Mouse (Mus musculus): ENCODE measurements around the gene Gpr88. TPM values are rescaled to one million over a fixed set of nuclear protein-coding genes. Genes with fewer than 3 reads are reported as not detected.

The Gpr88 gene
- total RNA-seq (2021) = not detected
- long read RNA-seq, experiment 1 = 0 reads
- long read RNA-seq, experiment 2 = 0 reads

DNA sequence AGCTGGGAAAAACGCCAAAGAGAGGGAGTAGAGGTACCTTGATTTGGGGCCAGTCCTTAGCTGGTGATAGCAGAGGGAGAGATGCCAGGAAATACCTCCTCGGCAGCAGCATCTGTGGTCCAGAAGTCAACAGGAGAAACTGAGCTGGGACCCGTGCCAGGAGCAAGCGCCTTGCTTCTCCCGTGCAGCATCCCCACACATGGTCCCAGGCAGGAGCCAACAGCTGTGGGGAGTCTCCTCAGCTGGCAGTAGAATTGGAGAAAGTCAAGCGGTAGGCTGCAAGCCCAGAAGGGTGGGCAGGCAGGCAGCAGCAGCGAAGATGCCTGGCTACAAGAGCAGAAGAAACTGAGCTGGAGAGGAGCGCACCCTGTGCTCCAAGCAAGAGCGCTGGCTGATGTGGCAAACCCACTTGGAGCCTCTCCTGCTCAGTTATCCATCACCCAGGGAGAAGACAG lies at the start of gene Gpr88:
TSS of gene Gpr88 (minus strand) at position 427 of the 455 bp plus-strand sequence.
- intact Hi-C loops (cut with DNase I) = no loop called here
- H3K27ac ChIP-seq = no peak within 1 kb of the TSS
- peak within 1 kb of the TSS; percentile 76 for H3K4me3 ChIP-seq
- peak; percentile 59 for DNase-seq
- TF ChIP-seq CTCF (IDR thresholded peaks at IDR 0.05) = no peak

DNA sequence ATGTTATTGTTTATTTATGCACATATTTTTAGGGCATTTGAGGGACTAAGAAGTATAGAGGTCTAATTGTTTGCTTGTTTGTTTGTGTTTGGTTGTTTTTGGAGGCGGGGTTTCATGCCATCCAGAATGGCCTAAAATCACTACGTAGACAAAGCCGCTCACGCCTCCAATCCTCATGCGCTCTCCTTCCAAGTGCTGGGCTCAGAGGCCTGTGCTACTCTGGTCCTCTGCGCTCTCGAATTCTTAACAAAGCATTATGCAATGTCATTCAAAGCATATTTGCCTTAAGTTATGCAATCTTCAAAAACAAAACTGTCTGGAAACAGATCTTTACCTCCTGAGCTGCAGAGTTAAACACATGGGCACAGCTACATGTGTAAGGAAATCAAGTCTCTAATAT lies 49.3 kb upstream of the Gpr88 start:
- intact Hi-C loops (cut with DNase I) = no loop called here
- no peak for TF ChIP-seq CTCF (IDR thresholded peaks at IDR 0.05)
- Histone ChIP-seq H3K27ac (no peak overlapping the region), H3K4me3 (no peak overlapping the region)
- DNase-seq = no peak

DNA sequence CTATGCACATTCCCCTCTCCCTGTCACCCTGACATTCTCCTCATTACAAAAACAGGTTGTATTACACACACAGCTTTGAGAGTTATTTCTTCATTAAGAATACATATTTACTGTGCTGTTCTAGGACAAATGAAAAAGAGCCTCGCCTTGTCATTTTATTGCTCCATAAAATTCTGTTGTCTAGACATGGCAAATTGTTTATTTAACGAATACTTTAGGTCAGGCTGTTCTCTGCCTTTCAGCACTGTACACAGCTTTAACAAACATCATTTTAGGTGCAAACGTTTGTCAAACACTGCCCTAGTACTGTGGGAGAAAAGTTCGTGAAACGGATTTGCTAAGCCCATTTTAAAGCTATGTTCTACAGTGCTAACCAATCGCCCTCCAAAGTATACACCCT lies 48.5 kb upstream of the Gpr88 start:
- intact Hi-C loops (cut with DNase I) = no loop called here
- TF ChIP-seq CTCF (IDR thresholded peaks at IDR 0.05) = no peak
- Histone ChIP-seq H3K27ac (no peak overlapping the region), H3K4me3 (no peak overlapping the region)
- DNase-seq = no peak

DNA sequence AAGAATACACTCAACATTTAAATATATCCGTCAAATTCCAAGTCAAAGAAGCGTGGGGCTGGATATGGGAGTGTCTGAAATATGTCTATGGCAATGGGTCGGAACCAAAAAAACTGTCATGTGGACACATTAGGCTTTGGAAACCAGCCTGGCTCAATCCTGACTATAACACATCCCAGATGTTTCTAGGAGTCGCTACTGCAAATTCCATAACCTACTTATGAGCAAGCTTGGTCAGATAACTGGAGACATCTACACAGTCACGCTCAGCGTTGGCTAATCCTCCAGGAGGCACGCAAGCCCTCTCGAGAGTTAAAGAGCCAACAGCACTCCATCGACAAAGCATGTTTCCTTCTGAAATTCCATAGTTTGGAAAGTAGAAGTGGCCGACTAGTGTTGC lies 45.4 kb upstream of the Gpr88 start:
- TF ChIP-seq CTCF (IDR thresholded peaks at IDR 0.05) = no peak
- Histone ChIP-seq H3K27ac (no peak overlapping the region), H3K4me3 (no peak overlapping the region)
- no peak for DNase-seq
- intact Hi-C loops (cut with DNase I) = no loop called here

DNA sequence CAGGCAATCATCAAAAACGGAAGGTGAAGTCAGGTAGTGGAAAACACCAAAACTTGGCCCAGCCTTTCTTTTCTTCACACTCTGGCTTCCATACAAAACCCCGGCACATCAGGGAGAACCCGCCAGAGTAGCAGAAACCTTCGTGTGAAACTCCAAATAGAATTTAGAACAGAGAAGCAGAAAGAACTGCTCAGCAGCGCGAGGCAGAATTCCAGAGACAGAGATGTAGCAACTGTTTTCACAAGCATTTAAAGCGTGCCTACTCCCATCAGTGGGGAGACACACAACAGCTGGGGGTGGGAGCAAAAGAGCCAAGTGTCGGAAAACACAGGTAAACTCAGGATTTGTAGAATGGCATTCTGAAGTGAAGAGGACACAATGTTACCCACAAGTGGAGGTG lies 44.7 kb upstream of the Gpr88 start:
- Histone ChIP-seq H3K27ac (no peak overlapping the region), H3K4me3 (no peak overlapping the region)
- intact Hi-C loops (cut with DNase I) = no loop called here
- no peak for DNase-seq
- TF ChIP-seq CTCF (IDR thresholded peaks at IDR 0.05) = no peak

DNA sequence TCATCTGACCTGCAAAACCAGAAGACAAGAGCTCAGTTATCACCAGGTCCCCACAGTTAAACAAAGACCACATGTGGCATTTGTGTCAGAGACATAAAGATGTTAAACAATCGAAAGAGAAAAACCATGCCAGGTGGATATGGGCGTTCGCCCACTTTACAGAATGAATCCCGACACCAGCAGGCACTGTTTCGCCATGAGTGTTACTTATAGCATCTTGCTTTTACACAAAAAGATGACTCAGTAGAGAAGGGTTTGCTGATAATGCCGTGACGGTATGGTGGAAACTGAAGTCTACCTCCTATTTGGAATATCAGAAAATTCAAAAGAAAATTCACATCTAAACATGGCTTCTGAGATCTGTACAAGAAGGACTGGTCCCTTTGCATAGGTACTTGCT lies 43.9 kb upstream of the Gpr88 start:
- intact Hi-C loops (cut with DNase I) = no loop called here
- Histone ChIP-seq H3K27ac (no peak overlapping the region), H3K4me3 (no peak overlapping the region)
- no peak for TF ChIP-seq CTCF (IDR thresholded peaks at IDR 0.05)
- DNase-seq = no peak

DNA sequence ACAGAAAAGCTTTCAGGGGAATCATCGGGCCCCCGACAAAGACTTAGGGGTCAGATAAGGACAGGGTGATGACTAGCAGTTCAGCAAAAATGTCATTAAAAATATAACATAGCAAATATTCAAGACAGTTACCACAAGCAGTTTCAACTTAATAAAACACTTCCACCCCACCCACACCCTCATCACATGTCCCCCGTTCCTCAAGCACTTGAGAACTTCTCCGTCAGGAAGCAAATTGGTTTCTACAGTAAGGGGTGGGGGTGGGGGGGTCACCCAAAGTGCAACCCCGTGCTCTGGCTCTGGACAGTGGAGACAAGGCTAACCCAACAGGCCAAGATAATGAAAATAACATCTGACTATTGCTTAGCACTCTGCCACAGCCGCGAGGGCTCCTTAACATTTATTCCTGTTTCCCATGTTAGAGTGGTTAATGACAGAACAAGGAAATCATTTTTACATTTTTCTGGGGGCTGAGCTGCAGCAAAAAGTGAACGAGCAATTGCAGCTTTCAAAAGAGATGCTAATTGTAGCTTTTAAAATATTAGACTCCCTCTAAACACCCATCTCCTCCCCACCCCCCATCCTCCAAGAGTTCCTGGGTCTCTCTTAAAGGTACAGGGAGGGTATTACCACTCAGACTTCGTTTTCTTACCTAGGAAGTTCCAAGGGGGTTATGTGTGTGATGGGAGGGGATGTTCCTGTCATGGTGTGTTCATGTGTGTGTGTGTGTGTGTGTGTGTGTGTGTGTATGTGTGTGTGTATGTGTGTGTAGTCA lies 36.9 kb upstream of the Gpr88 start:
- TF ChIP-seq CTCF (IDR thresholded peaks at IDR 0.05) = no peak
- intact Hi-C loops (cut with DNase I) = no loop called here
- H3K4me3 ChIP-seq = no peak overlapping the region

DNA sequence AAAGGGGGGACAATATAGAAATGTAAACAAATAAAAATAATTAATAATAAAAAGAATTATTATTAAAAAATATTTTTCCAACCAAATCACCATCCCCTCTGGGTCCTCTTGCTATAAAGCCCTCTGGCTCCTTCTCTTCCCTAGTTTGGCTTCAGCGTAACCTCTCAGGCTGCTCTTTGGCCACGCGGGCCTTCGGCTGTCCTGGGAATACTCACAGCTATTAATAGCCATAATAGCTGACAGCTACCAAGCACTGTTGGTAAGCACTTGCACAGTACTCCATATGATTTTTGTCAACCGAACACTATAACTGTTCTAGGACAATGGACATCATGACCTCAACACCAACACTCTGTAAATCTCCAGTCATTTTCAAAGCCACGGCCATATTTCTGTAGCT lies 35.5 kb upstream of the Gpr88 start:
- peak overlapping the region; percentile 46 for H3K27ac ChIP-seq
- peak; percentile 37 for DNase-seq
- no peak overlapping the region for H3K4me3 ChIP-seq
- TF ChIP-seq CTCF (IDR thresholded peaks at IDR 0.05) = no peak
- intact Hi-C loops (cut with DNase I) = no loop called here

More for the DNA sequence above, 36.9 kb upstream of the Gpr88 start:
- H3K27ac ChIP-seq = no peak overlapping the region
- DNase-seq = no peak

DNA sequence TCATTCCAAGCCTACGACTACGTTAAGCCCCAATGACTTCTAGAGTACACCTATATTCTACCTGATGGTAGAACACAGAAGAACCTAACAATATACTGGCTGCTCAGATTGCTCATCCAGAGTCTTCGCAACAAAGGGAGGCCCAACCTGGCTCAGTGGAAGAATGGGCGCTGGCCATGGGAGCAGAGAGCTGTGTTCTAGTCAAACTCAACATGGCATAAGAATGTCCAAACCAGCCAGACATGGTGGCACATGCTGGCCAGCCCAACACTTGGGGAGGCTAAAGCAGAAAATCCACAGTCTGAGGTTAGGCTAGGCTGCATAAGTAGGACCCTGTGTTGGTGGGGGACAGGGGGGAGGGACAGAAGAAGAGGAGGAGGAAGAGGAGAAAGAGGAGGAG lies 31.4 kb upstream of the Gpr88 start:
- no peak overlapping the region for H3K27ac ChIP-seq
- TF ChIP-seq CTCF (IDR thresholded peaks at IDR 0.05) = no peak
- DNase-seq = no peak
- intact Hi-C loops (cut with DNase I) = no loop called here
- H3K4me3 ChIP-seq = no peak overlapping the region

DNA sequence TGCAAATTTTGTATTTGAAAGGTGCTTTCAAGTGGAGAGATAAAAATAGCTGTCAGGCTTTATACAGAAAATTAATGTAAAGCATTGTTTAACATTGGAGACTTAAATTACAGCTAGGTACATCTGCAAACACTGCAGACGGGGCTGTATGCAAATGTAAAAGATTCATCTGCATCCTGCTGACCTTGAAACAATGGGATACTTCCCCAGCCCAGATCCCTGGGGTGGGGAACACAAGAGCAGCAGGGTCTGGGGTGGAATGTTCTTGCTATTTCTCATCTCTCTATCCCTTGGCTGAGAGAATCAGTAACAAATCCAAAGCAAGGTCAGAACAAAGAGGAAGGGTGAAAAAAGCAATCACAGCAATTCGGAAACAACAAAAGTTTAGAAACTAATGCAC lies 30.7 kb upstream of the Gpr88 start:
- TF ChIP-seq CTCF (IDR thresholded peaks at IDR 0.05) = no peak
- no peak overlapping the region for H3K27ac ChIP-seq
- DNase-seq = no peak
- intact Hi-C loops (cut with DNase I) = no loop called here
- H3K4me3 ChIP-seq = no peak overlapping the region

DNA sequence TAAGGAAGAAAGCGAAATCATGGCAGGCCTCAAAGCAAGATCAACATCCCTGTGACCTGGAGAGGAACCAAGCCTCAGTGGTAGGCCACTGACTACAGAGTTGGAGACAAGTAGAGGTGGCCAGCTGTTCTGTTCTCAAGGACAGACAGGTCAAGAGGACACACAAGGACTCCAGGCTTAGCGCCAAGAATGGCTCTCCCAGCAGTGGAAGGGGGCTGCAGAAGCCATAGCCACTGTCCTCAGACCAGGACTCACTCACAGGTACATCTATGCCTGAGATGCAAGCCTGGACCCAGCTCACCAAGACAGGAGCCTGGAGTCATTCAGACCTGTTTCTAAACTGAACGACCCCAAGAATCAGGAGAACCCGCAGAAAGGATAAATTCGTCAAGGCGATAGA lies 28.4 kb upstream of the Gpr88 start:
- intact Hi-C loops (cut with DNase I) = no loop called here
- DNase-seq = no peak
- Histone ChIP-seq H3K4me3 (no peak overlapping the region), H3K27ac (no peak overlapping the region)
- TF ChIP-seq CTCF (IDR thresholded peaks at IDR 0.05) = no peak

DNA sequence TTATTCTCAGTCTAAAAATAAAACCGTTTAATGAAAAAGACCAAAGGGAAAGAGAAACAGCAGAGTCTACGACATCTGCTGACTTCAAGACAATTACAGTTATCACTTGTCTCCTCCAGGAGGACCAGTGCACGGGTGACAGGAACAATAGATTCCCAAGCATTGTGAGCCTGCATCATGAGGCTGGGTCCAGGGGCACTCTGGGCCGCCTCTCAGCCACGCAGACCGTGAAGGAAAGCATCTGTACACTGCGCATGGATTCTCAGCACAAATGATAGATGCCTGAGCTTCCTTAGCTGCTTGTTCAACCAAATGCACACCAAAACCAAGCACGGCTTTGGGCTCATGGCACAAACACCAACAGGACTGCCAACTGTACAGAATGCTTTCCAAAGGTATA lies 23.8 kb upstream of the Gpr88 start:
- DNase-seq = no peak
- TF ChIP-seq CTCF (IDR thresholded peaks at IDR 0.05) = no peak
- no peak overlapping the region for H3K27ac ChIP-seq
- no peak overlapping the region for H3K4me3 ChIP-seq
- intact Hi-C loops (cut with DNase I) = no loop called here

DNA sequence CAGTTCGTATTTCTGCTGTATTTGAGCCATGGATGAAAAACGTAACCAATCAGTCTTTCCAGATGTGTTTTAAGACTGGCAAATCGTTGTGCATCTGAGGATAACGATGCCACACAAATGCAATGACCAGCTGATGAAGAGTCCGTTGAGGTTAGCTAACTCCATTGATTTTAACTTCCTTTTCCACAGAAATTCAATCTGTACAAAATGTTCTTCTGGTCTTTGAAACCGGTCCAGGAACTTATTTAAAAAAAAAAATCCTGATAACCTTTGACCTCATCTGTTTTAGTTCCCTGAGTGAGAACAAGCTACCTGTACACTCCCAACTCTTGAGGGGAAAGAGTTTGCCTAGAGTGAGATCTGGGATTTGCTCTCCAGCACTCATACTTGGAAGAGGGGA lies 18.4 kb upstream of the Gpr88 start:
- H3K4me3 ChIP-seq = no peak overlapping the region
- TF ChIP-seq CTCF (IDR thresholded peaks at IDR 0.05) = no peak
- no peak overlapping the region for H3K27ac ChIP-seq
- intact Hi-C loops (cut with DNase I) = no loop called here
- DNase-seq = no peak

DNA sequence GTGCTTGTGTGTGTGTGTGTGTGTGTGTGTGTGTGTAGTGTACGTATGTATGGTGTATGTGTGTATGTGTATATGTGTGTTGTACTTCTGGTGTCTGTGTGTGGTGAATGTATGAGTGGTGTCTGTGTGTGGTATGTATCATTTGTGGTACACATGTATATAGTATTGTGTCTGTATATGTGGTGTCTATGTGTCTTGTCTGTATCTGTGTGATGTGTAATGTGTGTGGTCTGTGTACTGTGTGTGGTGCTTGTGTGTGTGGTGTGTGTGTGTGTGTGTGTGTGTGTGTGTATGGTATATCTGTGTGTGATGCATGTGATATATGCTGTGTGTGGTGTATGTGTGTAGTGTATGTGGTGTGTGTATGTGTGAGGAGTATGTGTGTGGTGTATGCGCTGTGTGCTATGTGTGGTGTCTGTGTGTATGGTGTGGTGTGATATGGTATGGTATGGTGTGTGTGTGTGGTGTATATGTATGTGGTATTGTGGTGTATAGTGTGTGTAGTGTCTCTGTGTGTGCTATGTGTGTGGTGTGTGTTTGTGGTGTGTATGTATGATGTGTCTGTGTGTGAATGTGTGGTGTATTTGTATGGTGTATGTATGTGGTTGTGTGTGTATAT lies 13.8 kb upstream of the Gpr88 start:
- no peak for TF ChIP-seq CTCF (IDR thresholded peaks at IDR 0.05)
- no peak overlapping the region for H3K27ac ChIP-seq
- no peak overlapping the region for H3K4me3 ChIP-seq
- no peak for DNase-seq
- intact Hi-C loops (cut with DNase I) = no loop called here

All from gastrocnemius, adult 2 months (tissue).